Mouse (Mus musculus) forebrain, embryonic 12.5 days (tissue): Measurements from ENCODE around the gene Pla2g2f. TPM values are rescaled to one million over a fixed set of nuclear protein-coding genes. Genes with fewer than 3 reads are reported as not detected.

ENCODE experiments used
- ATAC-seq: fragments of 200-750 bp; cut with Nextera tagmentation; 2 replicates; pipeline ENCODE4 v1.8.0; 2017; ENCODE audit warnings: moderate TSS enrichment; ENCODE audit not compliant: low FRiP score
- H3K27ac ChIP-seq: fragments of 300-500 bp; sonication (generic); 2 replicates; pipeline ENCODE4 v1.5.1; 2016; ENCODE audit warnings: mild to moderate bottlenecking
- H3K27me3 ChIP-seq: fragments of 300-500 bp; sonication (generic); 2 replicates; pipeline ENCODE4 v1.6.1; 2016; ENCODE audit warnings: mild to moderate bottlenecking
- H3K36me3 ChIP-seq: fragments of 300-500 bp; sonication (generic); replicated peaks from 2 replicates; pipeline ENCODE4 v1.6.1; 2016; ENCODE audit warnings: mild to moderate bottlenecking
- H3K4me1 ChIP-seq: fragments of 300-500 bp; sonication (generic); 2 replicates; pipeline ENCODE4 v1.6.1; 2016
- H3K4me2 ChIP-seq: fragments of 300-500 bp; sonication (generic); 2 replicates; pipeline ENCODE4 v1.6.1; 2016; ENCODE audit warnings: mild to moderate bottlenecking, moderate library complexity
- H3K4me3 ChIP-seq: fragments of 300-500 bp; sonication (generic); replicated peaks from 2 replicates; pipeline ENCODE4 v1.5.1; 2016; ENCODE audit warnings: mild to moderate bottlenecking
- H3K9ac ChIP-seq: fragments of 300-500 bp; sonication (generic); 2 replicates; pipeline ENCODE4 v1.6.1; 2016; ENCODE audit warnings: mild to moderate bottlenecking
- H3K9me3 ChIP-seq: fragments of 300-500 bp; sonication (generic); 2 replicates; pipeline ENCODE4 v1.6.1; 2016
- WGBS: fragments of 180-500 bp; shearing (Covaris S2); methylation state at CpG from one replicate; pipeline ENCODE4 v1.1.7; 2016; 5-methylcytosine and 5-hydroxymethylcytosine counted together
- polyA plus RNA-seq: library from polyadenylated mRNA; unstranded; fragments of >200 nt; fragmentation: Nextera tagmentation; extraction: Ambion mirVana; gene quantifications from 2 replicates; pipeline ENCODE4 v1.2.1, GENCODE M21; 2016

Pla2g2f gene
- polyA plus RNA-seq, 1 experiment from 2014 or later: not detected

DNA sequence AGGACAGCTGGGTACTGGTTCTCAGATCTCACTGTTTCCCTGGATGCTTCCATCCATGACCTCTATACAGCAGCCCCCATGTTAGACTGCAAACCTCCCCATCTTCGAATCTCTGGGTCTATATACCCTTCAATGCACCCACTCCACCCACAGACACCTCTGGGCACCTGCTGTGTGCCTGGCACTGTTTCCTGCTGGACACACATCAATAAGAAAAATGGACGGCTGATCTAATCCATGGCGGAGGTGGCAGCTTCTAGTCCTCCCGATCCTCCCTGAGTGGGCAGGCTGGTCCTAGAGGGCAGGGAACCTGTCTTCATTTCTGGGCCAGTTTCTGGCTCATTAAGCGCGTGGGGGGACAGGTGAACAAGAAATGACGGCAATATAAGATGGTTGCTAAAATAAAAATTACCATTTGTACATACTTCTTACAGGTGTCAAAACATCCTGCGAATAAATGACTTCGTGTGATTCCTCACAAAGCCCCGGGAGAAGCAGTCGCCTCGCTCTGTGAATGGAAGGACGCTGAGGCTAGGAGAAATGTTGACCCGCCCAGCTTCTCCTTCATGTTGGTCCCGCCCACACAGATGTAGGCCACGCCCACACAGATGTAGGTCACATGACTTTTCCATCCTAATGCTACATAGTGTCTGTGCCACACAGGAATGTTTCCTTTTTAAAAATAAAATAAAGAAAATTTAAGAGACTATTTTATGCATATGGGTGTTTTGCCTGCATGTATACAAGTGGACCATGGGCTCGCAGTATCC is 46.2 kb downstream of the Pla2g2f start:
- Histone ChIP-seq H3K9me3 (no peaks in the 10 kb centered on the region), H3K36me3 (no peaks in the 10 kb centered on the region), H3K9ac (no peak overlapping the region), H3K27ac (no peak overlapping the region), H3K4me2 (no peak overlapping the region), H3K27me3 (peaks cover 16% of the 10 kb centered on the region; the same call in 1 of the 2 replicates), H3K4me3 (no peak overlapping the region), H3K4me1 (no peaks in the 10 kb centered on the region)
- 71% methylated on average over 17 of the region's 17 CpGs for WGBS
- no peak for ATAC-seq

DNA sequence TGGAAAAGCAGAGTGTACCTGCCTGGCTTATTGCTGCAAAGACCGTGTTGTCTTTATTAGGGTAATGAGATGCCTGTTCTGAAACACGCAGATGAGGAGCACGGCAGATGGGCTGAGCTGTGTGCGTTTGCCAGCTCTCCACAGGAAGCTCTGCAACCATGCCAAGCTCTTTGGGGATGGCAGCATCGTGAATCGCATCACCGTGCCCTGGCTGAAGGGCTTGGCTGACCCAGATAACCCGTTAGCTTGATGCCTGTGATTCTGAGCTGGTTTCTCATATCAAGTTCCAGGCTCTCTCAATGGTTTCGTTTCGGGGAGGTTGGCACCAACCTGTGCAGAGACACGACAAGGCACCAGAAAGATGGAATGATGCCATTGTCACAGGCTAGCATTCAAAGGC is 46.8 kb downstream of the Pla2g2f start:
- 86% methylated on average over 11 of the region's 11 CpGs for WGBS
- Histone ChIP-seq H3K9me3 (no peaks in the 10 kb centered on the region), H3K9ac (no peak overlapping the region), H3K27ac (no peak overlapping the region), H3K36me3 (no peaks in the 10 kb centered on the region), H3K4me3 (no peak overlapping the region), H3K27me3 (peaks cover 14% of the 10 kb centered on the region; the same call in 1 of the 2 replicates), H3K4me1 (no peaks in the 10 kb centered on the region), H3K4me2 (no peak overlapping the region)
- ATAC-seq: no peak

DNA sequence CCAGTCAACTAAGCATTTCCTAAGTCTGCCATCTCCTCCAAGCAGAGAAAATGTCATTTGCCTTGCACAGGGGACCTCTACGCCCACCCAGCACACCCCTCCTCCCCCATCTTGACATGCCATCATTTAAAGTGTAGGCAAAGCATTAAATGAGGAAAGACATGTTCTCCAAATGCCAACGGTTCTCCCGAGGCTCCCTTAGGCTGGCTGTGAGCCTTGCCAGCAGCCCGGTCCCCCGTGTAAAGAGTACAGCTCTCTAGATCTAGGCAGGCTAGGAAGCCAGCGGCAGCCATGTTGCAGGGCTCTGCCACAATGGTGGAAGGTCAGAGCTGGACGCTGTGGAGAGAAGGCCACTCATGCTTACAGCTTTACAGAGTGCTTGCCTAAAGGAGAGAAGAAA is 47.5 kb downstream of the Pla2g2f start:
- peaks cover 14% of the 10 kb centered on the region; the same call in 1 of the 2 replicates for H3K27me3 ChIP-seq
- H3K4me3 ChIP-seq: no peak overlapping the region
- no peaks in the 10 kb centered on the region for H3K36me3 ChIP-seq
- H3K4me2 ChIP-seq: no peak overlapping the region
- no peak overlapping the region for H3K9ac ChIP-seq
- 82% methylated on average over 7 of the region's 7 CpGs for WGBS
- H3K9me3 ChIP-seq: no peaks in the 10 kb centered on the region
- no peak overlapping the region for H3K27ac ChIP-seq
- ATAC-seq: no peak
- no peaks in the 10 kb centered on the region for H3K4me1 ChIP-seq

DNA sequence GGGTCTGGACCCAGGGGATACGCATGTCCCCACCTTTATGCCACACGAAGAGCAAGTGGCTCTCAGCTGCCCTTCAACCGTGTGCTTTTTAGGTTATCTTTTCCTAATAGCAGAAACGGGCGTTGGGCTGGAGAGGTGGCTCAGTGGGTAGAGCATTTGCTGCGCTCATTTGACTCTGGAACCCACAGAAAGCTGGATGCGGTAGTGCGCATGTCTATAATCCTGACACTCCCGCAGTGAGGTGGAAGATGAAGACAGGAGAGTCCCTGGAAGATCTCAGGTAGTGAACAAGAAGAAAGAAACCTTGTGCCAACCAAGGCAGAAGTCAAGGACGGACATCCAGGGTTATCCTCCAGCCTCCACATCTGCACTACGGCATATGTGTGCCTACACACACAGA is 48.2 kb downstream of the Pla2g2f start:
- Histone ChIP-seq H3K4me2 (no peak overlapping the region), H3K4me1 (no peaks in the 10 kb centered on the region), H3K27me3 (peaks cover 14% of the 10 kb centered on the region; the same call in 1 of the 2 replicates), H3K27ac (no peak overlapping the region), H3K36me3 (no peaks in the 10 kb centered on the region), H3K9me3 (no peaks in the 10 kb centered on the region), H3K9ac (no peak overlapping the region), H3K4me3 (no peak overlapping the region)
- no peak for ATAC-seq
- 84% methylated on average over 11 of the region's 11 CpGs for WGBS

DNA sequence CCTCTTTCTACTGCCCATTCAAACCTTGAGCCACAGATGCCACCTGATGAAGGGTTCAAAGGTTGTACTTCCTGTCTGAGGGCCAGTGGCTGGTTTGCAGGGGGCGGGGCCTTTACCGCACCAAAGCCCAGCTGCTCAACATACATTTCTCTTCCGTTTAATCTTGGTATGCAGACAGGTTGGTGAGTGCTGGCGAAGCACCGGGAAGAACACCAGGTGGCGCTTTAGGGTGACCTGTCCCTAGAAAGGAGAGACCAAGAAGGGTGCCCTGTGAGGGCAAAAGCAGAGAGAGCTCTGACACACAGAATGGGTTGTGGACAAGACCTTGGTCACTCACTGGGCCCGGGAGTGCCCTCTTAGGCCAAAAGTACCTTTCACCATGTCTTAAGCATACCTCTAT is 48.8 kb downstream of the Pla2g2f start:
- H3K36me3 ChIP-seq: no peaks in the 10 kb centered on the region
- 10% methylated on average over 7 of the region's 7 CpGs for WGBS
- no peak overlapping the region for H3K9ac ChIP-seq
- no peaks in the 10 kb centered on the region for H3K4me1 ChIP-seq
- peaks cover 14% of the 10 kb centered on the region; the same call in 1 of the 2 replicates for H3K27me3 ChIP-seq
- no peak overlapping the region for H3K27ac ChIP-seq
- H3K4me3 ChIP-seq: no peak overlapping the region
- no peak for ATAC-seq
- H3K9me3 ChIP-seq: no peaks in the 10 kb centered on the region
- no peak overlapping the region for H3K4me2 ChIP-seq

DNA sequence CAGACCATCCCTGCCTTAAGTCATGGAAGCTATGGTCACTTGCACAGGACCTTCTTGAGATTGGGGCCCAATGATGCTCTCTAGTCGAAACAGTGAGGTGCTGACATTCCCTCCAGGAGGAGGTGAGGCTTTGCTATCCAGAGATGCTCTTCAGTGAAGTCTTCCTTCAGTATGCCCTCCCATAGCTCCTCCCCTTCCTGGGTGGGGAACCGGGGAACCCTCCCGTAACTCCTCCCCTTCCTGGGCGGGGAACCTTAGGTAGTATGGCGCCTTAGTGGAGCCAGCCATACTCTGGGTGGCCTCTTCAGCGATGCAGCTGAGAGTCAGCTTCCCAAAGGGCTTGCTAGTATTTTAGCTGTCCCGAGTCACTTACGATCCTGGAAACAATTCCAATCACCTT is 50.8 kb downstream of the Pla2g2f start:
- H3K36me3 ChIP-seq: no peaks in the 10 kb centered on the region
- H3K27ac ChIP-seq: no peak overlapping the region
- ATAC-seq: no peak
- no peak overlapping the region for H3K9ac ChIP-seq
- 89% methylated on average over 8 of the region's 8 CpGs for WGBS
- H3K27me3 ChIP-seq: peaks cover 25% of the 10 kb centered on the region; the same call in 1 of the 2 replicates
- H3K4me2 ChIP-seq: no peak overlapping the region
- H3K4me3 ChIP-seq: no peak overlapping the region
- no peaks in the 10 kb centered on the region for H3K4me1 ChIP-seq
- H3K9me3 ChIP-seq: no peaks in the 10 kb centered on the region

DNA sequence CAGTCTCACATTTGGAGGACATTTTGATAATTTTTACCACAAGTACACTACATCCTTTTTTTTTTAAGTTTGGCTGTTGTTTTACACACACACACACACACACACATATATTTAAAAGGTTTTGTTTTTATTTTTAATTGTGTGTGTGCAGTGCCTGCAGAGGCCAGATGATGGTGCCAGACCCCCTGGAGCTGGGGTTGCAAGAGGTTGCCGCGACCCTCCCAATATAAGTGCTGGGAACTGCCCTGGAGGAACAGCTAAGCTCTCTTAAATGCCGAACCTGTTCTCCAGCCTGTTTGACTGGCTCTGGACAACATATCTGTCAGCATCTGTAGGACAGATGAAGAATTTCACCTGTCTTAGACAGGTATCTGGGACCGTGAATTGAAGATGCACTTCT is 53.3 kb downstream of the Pla2g2f start:
- no peak overlapping the region for H3K27ac ChIP-seq
- no peak overlapping the region for H3K9ac ChIP-seq
- peaks cover 28% of the 10 kb centered on the region; the same call in 1 of the 2 replicates for H3K27me3 ChIP-seq
- no peaks in the 10 kb centered on the region for H3K9me3 ChIP-seq
- H3K4me3 ChIP-seq: no peak overlapping the region
- H3K4me1 ChIP-seq: no peaks in the 10 kb centered on the region
- H3K4me2 ChIP-seq: no peak overlapping the region
- H3K36me3 ChIP-seq: no peaks in the 10 kb centered on the region
- ATAC-seq: no peak
- 88% methylated on average over 4 of the region's 4 CpGs for WGBS

DNA sequence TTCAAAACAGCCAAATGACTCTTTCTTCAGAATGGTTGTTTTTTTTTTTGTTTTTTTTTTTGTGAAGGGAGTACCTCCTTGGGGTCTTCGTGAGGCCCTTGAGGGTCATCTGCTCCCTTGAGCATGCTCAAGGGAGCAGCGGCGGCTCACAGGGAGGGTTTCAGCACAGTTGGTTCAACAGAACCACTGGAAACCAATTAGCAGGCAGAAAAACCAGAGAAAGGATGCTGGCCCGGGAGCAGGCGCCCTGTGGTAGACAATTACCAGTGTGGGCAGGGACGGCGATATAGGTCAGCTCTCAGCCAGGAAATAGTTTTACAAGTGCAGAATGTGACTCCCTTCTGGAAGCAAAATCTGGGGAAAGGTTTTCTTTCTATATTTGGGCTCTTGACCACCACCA is 53.8 kb downstream of the Pla2g2f start:
- no peaks in the 10 kb centered on the region for H3K36me3 ChIP-seq
- WGBS: 27% methylated on average over 7 of the region's 7 CpGs
- no peak overlapping the region for H3K9ac ChIP-seq
- no peaks in the 10 kb centered on the region for H3K9me3 ChIP-seq
- H3K4me1 ChIP-seq: no peaks in the 10 kb centered on the region
- H3K27ac ChIP-seq: no peak overlapping the region
- H3K27me3 ChIP-seq: peaks cover 28% of the 10 kb centered on the region; the same call in 1 of the 2 replicates
- no peak overlapping the region for H3K4me2 ChIP-seq
- ATAC-seq: no peak
- no peak overlapping the region for H3K4me3 ChIP-seq

DNA sequence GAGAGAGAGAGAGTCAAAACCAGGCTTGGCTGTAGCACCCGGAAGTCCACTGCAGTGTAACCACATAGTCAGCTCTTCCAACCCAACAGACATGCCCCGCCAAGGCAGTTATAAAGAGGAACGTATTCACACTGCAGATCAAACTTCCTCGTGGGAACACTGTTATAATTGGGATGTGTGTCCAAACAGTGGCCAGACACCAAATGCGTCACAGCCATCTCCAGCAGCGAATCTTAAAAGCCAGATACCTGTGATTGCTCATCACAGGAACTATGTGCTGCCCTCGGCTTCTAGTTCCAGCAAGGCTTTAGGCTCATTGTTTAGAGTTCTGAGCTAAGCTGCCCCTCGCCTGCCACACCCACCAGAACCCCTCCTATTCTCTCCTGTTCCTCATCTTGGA is 54.9 kb downstream of the Pla2g2f start:
- Histone ChIP-seq H3K4me3 (no peak overlapping the region), H3K4me2 (no peak overlapping the region), H3K9me3 (no peaks in the 10 kb centered on the region), H3K4me1 (peaks cover under 1% of the 10 kb centered on the region; the same call in 1 of the 2 replicates), H3K36me3 (no peaks in the 10 kb centered on the region), H3K27me3 (peaks cover 28% of the 10 kb centered on the region; the same call in 1 of the 2 replicates), H3K27ac (no peak overlapping the region), H3K9ac (no peak overlapping the region)
- ATAC-seq: no peak
- WGBS: 85% methylated on average over 8 of the region's 8 CpGs

DNA sequence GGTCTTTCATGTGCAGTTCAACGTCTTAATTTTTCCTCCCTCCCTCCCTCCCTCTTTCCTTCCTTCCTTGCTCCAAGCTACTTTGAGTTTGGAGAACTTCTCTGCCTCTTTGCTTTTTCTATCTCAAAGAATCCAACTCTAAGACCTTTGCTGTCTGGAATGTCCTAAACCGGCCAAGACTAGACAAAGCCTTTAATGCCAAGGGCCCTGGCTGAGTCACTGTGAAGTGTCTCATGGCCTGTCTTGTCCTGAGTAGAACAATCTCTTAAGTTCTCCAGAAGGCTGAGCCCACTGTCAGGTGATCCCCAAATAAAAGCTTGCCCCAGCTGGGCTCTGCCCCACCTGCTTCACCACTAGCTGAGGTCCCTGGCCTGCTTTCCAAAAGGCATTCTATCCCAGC is 55.4 kb downstream of the Pla2g2f start:
- 91% methylated on average over 2 of the region's 2 CpGs for WGBS
- Histone ChIP-seq H3K36me3 (no peaks in the 10 kb centered on the region), H3K4me1 (peaks cover 6% of the 10 kb centered on the region; the same call in 1 of the 2 replicates), H3K4me3 (no peak overlapping the region), H3K27ac (no peak overlapping the region), H3K9ac (no peak overlapping the region), H3K27me3 (peaks cover 24% of the 10 kb centered on the region; the same call in 1 of the 2 replicates), H3K9me3 (no peaks in the 10 kb centered on the region), H3K4me2 (no peak overlapping the region)
- ATAC-seq: no peak

DNA sequence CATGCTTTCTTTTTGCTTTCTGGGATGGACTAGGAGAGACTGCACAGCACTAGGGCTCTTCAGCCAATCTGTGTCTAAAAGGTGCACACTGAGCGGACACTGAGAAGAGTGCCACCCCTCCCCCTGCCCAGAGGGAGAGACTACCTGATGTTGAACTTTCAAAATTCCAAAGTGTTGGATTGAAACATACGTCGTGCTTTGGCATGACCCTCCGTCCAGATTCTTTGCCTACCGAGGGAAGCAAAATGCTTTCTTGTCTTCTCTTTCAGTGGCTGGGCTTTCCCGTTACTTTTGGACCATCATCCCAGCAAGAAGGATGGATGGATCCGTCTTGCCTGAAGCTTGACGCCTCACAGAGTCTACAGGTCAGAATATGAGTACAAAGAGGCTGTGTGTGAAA is 56.3 kb downstream of the Pla2g2f start:
- no peaks in the 10 kb centered on the region for H3K9me3 ChIP-seq
- 67% methylated on average over 8 of the region's 8 CpGs for WGBS
- no peak overlapping the region for H3K9ac ChIP-seq
- peaks cover 20% of the 10 kb centered on the region; the same call in 1 of the 2 replicates for H3K27me3 ChIP-seq
- peaks cover 15% of the 10 kb centered on the region; the same call in 1 of the 2 replicates for H3K4me1 ChIP-seq
- no peak overlapping the region for H3K4me2 ChIP-seq
- H3K27ac ChIP-seq: no peak overlapping the region
- H3K36me3 ChIP-seq: no peaks in the 10 kb centered on the region
- H3K4me3 ChIP-seq: no peak overlapping the region
- ATAC-seq: no peak
